Mouse (Mus musculus): ENCODE measurements around the gene Rps6kb1.

The Rps6kb1 gene

DNA sequence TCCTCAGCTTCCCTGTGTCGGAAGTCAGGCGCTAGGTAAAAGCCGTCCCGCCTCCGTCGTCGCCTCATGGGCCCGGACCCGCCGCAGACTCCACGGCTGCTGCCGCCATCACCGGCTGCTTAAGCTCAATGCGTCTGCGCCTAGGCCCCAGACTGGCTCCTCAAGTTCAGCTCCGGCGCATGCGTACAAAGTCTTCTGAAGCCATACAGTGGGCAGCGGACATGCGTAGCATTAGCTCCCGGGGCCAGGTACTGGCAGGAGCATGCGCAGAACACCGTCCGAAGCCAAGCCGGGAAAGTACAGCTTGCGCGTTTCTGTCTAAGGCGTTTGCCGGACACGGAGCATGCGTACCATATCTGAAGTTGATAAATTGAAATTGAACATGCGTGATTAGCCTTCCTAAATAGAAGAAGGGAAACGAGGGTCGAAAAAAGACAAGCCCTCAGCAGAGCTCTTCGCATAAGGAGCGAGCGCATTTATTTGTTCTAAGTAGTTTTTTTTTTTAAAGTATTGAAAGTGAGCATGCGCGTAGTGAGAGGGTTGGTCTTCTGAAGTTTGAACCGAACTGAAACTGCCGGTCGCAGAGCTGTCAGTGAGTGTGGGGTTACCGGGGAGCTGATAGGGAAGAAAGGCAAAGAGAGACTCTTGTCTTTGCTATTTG is at the start of gene Rps6kb1, which contains the start of gene Tubd1:
Gene Rps6kb1, minus strand, starts transcription at position 167 of the 661 bp plus-strand sequence.
Gene Tubd1, plus strand, starts transcription at position 353 of the 661 bp plus-strand sequence.
- peak; percentile 100 for DNase-seq

GRCm38 (mm10) chr11:86593443-86593842 is 48.8 kb upstream of the Rps6kb1 start:
- no peak for DNase-seq

DNA sequence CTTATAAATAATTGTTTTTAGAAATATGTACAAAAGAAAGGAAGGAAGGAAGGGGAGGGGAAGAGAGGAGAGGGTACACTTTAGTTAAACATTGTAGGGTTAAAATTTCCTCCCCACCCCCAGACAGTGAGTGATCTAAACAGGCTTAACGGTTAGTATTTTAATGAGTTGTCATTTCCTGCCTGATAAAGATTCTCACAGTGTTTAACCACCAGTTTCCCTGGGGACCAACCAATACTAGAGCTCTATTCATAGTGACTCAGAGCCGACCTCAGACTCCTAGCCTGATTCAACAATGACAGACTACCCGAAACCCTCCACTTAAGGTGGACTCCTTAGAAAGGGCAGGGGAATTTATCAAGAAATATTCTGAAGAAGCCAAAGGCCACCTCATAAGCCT is 48.4 kb upstream of the Rps6kb1 start:
- DNase-seq = no peak

- no peak for DNase-seq
Observed at GRCm38 (mm10) chr11:86591931-86592616, 47.5 kb upstream of the Rps6kb1 start.

DNA sequence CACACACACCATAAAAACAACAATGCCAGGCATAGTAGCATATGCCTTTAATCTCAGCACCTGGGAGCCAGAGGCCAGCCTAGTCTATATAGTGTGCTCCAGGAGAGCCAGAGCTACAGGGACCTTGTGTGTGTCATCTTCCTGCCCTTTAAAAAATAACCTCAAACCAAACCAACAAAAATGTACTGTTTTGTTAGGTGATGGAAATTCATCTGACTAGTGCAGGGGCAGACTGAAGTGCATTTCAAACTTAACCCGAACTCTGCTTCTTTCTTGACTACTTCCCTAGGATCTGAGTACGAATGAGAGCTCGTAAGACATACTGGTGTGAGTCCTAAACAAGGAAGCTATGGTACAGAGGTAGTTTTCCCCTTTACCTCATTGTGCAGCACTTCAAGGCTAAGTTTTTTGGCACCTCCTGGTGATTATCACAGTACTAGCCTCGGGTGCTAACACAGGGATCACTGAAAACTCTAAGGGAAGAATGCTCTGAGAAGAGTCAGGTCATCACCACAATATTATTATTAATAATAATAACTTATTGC is 46.8 kb upstream of the Rps6kb1 start:
- DNase-seq = no peak

DNA sequence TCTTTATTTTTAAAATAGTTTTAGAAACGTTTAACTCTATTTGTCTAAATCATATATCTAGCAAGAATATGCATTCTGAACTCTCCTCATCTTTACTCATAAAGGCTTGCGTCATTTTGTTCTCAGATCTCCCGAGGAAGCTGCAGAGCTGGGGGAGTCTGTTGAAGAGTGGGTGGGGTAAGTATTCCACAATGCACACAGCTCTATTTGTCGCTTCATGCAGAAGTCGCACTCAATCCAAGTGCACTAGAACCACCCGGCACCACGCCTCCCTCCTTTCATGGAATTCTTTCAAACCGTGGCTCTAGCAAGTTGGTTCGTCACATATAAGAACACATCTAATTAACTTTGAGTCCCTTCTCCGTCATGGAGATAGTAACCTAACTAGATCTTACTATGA is 46.0 kb upstream of the Rps6kb1 start:
- DNase-seq = no peak

DNA sequence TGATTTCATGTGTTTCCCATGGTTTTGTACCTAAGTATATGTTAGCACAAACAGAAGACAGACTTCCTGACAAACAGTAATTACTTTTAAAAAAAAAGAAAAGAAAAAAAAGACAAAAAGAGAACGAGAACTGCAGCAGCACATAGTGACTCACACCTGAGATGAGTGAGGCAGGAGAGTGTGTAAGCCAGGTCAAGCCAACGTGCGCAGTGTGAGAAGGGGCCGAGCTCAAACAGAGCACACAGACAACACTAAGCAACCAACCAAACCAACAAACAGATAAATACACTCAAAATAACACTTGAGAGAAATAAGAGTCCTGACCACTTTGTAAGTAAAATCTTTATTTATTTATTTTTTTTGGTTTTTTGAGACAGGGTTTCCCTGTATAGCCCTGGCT is 45.5 kb upstream of the Rps6kb1 start:
- DNase-seq = no peak

DNA sequence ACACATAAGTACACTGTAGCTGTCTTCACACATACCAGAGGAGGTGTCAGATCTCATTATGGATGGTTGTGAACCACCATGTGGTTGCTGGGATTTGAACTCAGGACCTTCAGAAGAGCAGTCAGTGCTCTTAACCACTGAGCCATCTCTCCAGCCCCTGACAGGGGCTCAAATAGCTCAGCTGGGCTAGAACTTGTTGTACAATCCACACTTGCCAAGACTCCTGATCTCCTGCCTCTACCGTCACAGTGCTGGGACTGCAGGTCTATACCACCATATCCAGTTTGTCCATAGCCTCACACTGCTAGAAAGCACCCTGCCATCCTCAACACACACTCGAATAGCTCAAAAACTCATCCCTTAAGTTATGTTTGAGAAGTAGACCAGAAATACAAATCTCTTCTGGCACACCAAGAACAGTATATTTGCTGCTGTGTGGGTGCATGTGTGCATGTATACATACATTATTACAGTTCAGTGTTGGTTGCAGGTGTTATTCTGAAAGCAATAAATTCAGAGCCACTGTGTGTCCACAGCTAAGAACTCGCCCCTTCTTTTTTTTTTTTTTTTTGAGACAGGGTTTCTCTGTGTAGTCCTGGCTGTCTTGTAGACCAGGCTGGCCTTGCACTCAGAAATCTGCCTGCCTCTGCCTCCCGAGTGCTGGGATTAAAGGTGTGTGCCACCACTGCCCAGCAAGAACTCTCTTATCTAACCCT is 44.1 kb upstream of the Rps6kb1 start:
- DNase-seq = no peak

GRCm38 (mm10) chr11:86587830-86588229 is 43.2 kb upstream of the Rps6kb1 start:
- DNase-seq = no peak

DNA sequence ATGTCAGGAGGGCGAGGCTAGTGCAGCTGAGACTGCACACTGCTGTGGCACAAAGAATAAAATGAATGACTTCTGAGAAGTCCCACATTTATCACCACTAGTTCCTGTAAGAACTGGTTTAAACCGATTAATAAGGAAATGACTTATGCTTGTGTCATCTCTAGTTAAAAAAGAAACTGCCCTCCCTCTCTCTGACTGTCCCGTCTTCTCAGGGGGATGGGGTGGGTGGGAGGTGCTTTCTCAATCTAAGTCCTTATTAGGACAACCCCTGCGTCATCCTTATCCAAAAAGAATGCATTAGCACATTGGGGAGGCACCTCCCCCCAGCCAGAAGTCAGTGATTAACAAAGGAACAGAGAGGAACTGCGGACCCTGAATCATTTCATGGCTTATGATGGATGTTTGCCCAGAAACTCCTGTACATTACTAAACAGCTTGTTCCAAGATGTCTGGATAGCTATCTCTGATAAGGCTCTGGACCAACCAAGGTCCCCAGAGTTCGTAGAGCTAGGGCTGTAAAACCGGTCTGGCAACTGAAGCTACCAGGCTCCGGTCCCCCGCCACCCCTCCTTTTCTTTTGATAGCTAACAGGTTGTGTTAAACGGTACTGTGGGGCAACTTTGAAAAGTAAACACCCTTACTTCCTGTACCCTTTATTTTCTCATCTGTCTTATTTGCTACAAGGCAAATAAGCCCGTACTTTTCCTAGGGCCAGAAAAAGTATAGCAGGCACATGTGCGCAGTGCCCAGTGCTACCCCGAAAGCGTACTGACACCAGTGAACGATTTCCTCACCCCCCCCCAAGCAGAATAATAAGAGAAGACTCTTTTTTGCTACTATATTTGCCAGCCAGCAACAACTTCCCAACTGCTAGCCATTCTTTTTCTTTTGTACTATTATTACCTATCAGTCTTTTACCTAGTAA is 42.5 kb upstream of the Rps6kb1 start:
- DNase-seq = peak; percentile 72 to 82

DNA sequence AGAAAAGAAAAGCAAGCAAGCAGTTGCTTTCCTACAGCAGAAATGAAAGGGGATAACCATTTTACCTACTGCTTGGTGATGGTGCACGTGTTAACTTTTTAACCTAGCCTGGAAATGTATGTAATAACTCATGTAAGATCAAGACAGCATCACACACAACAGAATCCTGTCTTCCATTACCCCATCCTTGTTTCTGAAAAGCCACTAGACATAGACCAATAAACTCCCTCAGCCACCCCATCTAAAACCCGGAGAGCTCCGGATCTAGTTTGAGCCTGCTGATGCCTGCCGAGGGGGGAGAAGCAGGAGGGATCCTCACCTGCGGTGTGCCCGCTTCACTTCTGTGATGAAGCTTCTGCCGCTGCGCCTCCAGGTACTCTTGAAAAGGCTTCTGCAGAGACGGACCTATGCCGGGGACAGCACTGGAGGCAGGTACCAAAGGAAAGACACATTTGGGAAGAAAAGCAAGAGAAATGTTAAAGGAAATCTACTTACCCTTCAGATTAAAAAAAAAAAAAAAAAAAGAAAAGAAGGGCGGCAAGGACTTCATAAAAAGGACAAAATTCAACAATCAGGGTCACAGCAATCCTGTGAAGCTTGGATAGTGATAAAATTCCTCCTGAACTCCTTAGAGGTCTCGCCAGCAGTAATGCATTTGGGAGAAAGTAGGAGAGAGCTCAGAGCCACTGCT is 41.7 kb upstream of the Rps6kb1 start:
- peak; percentile 43 to 50 for DNase-seq

GRCm38 (mm10) chr11:86585598-86585984 is 41.0 kb upstream of the Rps6kb1 start:
- DNase-seq = no peak

DNA sequence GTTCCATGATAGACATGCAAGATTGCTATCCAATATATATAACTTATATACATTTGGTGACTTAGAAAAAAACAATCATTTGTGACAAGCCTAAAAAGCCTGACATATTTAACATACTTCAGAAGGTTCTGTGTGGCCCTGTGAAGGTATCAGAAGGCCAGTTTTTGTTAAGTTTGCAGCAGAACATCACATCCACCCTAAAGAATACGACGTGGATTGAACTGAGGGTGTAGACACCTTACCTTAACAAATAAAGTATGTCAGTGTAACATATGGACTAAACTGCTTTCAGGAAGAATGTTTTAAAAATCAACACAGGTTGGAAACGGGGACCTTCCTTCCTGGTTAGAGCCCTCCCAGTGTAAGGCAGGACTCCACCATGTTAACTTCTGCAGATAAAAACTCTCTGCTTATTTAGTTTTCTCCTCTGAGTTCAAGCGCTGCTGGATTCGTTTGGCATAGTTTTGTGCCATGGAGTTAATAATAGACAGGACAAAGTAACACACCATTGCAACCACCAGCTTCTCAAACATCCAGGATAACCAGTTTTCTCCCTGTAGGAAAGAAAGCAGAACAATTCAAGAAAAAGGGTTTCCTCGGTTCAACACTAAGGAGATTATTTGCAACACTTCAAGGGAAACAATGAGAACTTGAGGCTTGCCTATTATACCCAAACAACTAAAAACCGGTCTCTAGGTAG is 40.4 kb upstream of the Rps6kb1 start:
- DNase-seq = no peak

DNA sequence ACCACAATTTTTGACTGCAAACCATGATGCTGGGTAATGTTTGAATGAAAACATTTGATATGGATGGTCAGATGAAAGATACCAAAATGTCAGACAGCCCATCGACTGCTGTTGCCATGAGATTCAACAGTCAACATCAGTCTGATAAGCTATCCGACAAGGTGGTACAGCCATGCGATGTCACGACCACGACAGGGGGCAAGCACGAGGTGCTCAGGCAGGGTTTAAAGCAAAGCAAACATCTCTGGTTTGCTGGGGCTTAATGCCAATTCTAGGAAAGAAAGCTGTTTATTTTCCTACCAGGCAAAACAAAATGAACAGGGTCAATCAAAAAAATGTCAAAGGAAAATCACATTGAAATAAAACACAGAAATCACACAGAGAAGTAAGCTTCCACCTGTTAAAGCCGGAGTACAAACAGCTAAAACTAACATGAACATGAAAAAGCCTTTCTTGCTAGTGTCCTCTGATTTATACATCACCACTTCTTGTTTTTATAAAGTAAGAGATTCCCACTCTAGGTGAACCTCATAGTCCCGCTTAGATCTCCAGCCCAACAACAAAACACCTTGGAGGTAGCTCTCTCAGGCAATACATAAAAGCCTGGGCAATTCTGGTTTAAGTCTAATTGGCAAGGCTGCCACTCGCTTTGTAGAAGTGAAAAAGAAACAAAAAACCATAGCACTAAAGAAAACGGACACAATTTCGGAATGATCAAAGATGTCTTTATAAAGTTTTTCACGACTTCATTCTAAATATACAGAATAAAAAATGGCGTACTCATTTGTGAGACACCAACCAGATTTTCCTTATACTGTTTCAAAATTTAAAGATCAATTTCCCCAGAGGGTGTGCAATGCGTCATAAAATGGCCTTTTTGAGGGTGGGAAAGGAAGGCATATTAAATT is 39.6 kb upstream of the Rps6kb1 start:
- no peak for DNase-seq

GRCm38 (mm10) chr11:86583313-86583825 is 38.8 kb upstream of the Rps6kb1 start:
- DNase-seq = no peak

DNA sequence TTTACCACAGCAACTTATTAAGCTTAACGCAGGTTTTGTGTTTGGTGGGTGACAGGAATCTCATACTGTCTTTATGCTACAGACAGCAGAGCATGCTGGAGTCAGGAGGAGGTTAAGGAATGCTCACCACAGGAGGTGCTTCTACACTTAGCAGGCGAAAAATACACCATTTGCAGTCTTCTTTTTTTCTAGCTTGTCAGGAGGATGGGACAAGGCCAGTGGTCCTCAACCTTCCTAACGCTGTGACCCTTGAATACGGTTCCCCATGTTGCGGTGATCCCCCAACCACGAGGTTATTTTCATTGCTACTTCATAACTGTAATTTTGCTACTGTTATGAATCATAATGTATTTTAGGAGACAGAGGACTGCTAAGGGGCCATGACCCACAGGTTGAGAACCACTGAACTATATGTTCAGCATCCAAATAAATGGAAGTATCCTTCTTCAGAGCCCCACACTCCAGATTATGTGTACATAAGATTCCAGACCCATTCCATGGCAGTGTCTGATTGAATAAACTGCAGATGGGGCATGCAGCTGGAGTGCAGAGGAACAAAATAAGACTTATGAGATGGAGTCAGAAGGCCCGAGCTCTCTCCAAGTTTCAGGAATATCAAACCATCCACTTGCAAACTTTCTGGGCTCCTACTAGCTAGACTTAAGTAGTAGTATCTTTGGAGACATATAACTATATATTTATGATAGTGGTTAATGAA is 38.1 kb upstream of the Rps6kb1 start:
- DNase-seq = no peak

- no peak for DNase-seq
Observed at GRCm38 (mm10) chr11:86581943-86582542, 37.4 kb upstream of the Rps6kb1 start.

- peak in 1 of 2 experiments; percentile 50 for DNase-seq
Observed at GRCm38 (mm10) chr11:86581250-86581753, 36.7 kb upstream of the Rps6kb1 start.
